Mouse (Mus musculus) midbrain, postnatal 0 days (tissue): ENCODE data around the gene Vmn1r233. TPM values are rescaled to one million over a fixed set of nuclear protein-coding genes. Genes with fewer than 3 reads are reported as not detected.

Experiments used
- ATAC-seq: fragments of 200-750 bp; cut with Nextera tagmentation; 2 replicates; pipeline ENCODE4 v1.8.0; 2017; ENCODE audit warnings: moderate number of reproducible peaks, mild to moderate bottlenecking, moderate TSS enrichment, moderate library complexity; ENCODE audit not compliant: low FRiP score
- DNase-seq: peaks from one replicate; pipeline ENCODE4 v3.0.0-alpha.2; 2015; ENCODE audit warnings: low spot score
- H3K27ac ChIP-seq: fragments of 300-500 bp; sonication (generic); 2 replicates; pipeline ENCODE4 v1.5.1; 2014; ENCODE audit warnings: low read depth, mild to moderate bottlenecking, low read length, mixed read lengths
- H3K27me3 ChIP-seq: fragments of 300-500 bp; sonication (generic); 2 replicates; pipeline ENCODE4 v1.6.1; 2014; ENCODE audit warnings: low read length, control low read depth, mixed read lengths; ENCODE audit not compliant: insufficient read depth
- H3K36me3 ChIP-seq: fragments of 300-500 bp; sonication (generic); 2 replicates; pipeline ENCODE4 v1.6.1; 2014; ENCODE audit warnings: low read length, control low read depth, mixed read lengths; ENCODE audit not compliant: insufficient read depth
- H3K4me1 ChIP-seq: fragments of 300-500 bp; sonication (generic); 2 replicates; pipeline ENCODE4 v1.6.1; 2014; ENCODE audit warnings: mild to moderate bottlenecking, control low read depth, antibody characterized with exemption, low read length, mixed read lengths; ENCODE audit not compliant: insufficient read depth
- H3K4me2 ChIP-seq: fragments of 300-500 bp; sonication (generic); 2 replicates; pipeline ENCODE4 v1.6.1; 2014; ENCODE audit warnings: low read depth, mild to moderate bottlenecking, low read length, mixed read lengths; ENCODE audit not compliant: poor library complexity, severe bottlenecking
- H3K4me3 ChIP-seq: fragments of 300-500 bp; sonication (generic); 2 replicates; pipeline ENCODE4 v1.5.1; 2014; ENCODE audit warnings: low read depth, mild to moderate bottlenecking, low read length, moderate library complexity
- H3K9ac ChIP-seq: fragments of 300-500 bp; sonication (generic); replicated peaks from 2 replicates; pipeline ENCODE4 v1.6.1; 2014; ENCODE audit warnings: mild to moderate bottlenecking, low read length, moderate library complexity, mixed read lengths; ENCODE audit not compliant: poor library complexity, severe bottlenecking
- H3K9me3 ChIP-seq: fragments of 300-500 bp; sonication (generic); 2 replicates; pipeline ENCODE4 v1.6.1; 2016; ENCODE audit warnings: low read length, control low read depth
- CTCF ChIP-seq: IDR thresholded peaks from 2 replicates; pipeline ENCODE4 v1.5.1; 2016; ENCODE audit warnings: antibody characterized with exemption, mild to moderate bottlenecking
- WGBS: fragments of 180-500 bp; shearing (Covaris S2); extraction: QIAGEN DNeasy Blood & Tissue Kit; methylation state at CpG from one replicate; pipeline ENCODE4 v1.1.7; 2014; 5-methylcytosine and 5-hydroxymethylcytosine counted together
- polyA plus RNA-seq: library from polyadenylated mRNA; unstranded; fragments of >200 nt; fragmentation: Nextera tagmentation; extraction: Ambion mirVana; gene quantifications from 2 replicates; pipeline ENCODE4 v1.2.1, GENCODE M21; 2015
- total RNA-seq: library from RNA; depleted of rRNA; stranded (reverse); fragments of >200 nt; gene quantifications from 2 replicates; pipeline ENCODE4 v1.2.3, GENCODE M21; 2014

Vmn1r233 gene
- total and polyA plus RNA-seq, 2 experiments from 2014 or later, result not detected

DNA sequence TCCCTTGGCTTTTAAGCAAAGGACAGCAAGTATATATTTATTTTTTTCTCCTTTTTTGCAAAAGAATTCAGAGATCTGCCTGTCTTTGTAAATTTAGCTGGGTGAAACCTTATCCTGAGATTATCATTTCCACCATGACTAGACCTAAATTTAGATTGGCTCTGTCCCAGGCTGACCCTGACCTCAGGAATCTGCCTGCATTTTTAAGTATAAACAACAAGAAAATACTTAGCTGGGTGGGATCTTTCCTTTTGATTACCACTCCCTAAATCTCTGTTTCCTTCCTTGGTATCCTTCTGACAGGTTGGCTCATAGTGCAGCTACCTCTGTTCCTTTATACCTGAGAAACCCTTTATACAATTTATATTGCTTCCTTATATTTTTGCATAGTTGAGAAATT, 29.6 kb downstream of the Vmn1r233 start:
- Histone ChIP-seq H3K9ac (no peak overlapping the region), H3K27ac (no peak overlapping the region), H3K4me1 (no peaks in the 10 kb centered on the region), H3K27me3 (no peaks in the 10 kb centered on the region), H3K36me3 (peaks cover 55% of the 10 kb centered on the region), H3K9me3 (no peaks in the 10 kb centered on the region), H3K4me2 (no peak overlapping the region), H3K4me3 (no peak overlapping the region)
- TF ChIP-seq CTCF, result no peak
- no peak for DNase-seq
- no peak for ATAC-seq

DNA sequence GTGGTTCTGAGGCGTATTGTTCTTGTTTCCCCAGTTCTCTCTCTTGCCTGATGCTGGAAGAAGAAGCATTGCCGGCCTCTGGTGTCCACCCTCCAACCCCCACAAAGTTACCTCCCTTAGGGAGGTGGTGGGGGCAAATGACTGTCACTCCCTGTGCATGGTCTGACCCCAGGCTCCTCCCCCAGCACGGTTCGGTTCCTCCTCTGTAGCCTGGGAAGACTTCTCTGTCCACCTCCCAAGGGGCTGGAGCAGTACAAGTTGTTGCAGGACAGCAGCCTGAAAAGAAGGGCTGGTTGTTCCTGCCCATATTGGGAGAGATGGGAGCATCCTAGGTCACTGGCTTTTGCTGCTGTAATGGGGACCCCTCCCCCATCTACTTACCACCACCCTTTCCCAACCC, 30.8 kb downstream of the Vmn1r233 start:
- Histone ChIP-seq H3K9me3 (no peaks in the 10 kb centered on the region), H3K4me2 (no peak overlapping the region), H3K36me3 (peaks cover 68% of the 10 kb centered on the region), H3K27me3 (no peaks in the 10 kb centered on the region), H3K9ac (no peak overlapping the region), H3K4me1 (no peaks in the 10 kb centered on the region), H3K27ac (no peak overlapping the region), H3K4me3 (no peak overlapping the region)
- no peak for TF ChIP-seq CTCF
- no peak for DNase-seq
- WGBS, result 95% methylated on average over 4 of the region's 4 CpGs
- no peak for ATAC-seq

DNA sequence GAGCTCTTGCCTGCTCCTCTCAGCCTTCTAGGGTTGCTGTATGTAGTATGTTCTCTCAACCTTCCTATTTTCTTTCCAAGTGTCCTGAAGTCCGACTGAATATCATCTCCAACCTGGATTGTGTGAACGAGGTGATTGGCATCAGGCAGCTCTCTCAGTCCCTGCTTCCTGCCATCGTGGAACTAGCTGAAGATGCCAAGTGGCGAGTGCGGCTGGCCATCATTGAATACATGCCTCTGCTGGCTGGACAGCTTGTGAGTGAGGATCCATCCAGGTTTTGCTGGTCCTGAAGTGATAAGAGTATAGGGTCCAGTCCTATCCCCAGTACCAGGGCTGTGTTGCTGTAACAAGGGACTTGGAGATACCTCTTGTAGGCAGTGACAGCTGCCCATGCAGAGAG, 35.9 kb downstream of the Vmn1r233 start:
- DNase-seq, result no peak
- Histone ChIP-seq H3K4me3 (no peak overlapping the region), H3K36me3 (peaks cover 88% of the 10 kb centered on the region), H3K9me3 (no peaks in the 10 kb centered on the region), H3K4me2 (no peak overlapping the region), H3K27ac (no peak overlapping the region), H3K9ac (no peak overlapping the region), H3K27me3 (no peaks in the 10 kb centered on the region), H3K4me1 (no peaks in the 10 kb centered on the region)
- TF ChIP-seq CTCF, result no peak
- ATAC-seq, result no peak
- WGBS, result 97% methylated on average over 5 of the region's 5 CpGs

DNA sequence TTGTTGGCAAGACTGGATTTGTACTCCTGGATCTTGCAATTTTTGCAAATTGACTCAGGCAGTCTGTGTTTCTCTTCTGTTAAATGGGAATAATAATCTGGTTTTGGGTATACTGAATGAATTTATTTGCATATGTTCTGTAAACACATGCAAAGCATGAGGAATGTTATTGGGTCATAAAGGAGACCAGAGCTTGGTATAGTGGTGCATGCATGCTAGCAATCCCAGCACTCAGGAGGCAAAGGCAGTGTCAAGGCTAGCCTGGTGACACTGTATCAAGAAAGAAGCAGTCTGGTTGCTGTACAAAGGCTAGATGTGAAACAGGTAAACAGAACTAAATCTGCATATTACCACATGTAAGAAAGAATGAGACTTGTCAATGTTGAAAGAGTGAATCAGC, 49.6 kb downstream of the Vmn1r233 start:
- Histone ChIP-seq H3K36me3 (no peaks in the 10 kb centered on the region; the same call in 1 of the 2 replicates), H3K9me3 (no peaks in the 10 kb centered on the region), H3K4me3 (peak overlapping the region; percentile 80), H3K4me2 (peak overlapping the region; percentile 63), H3K27ac (no peak overlapping the region), H3K4me1 (peaks cover 8% of the 10 kb centered on the region; the same call in 1 of the 2 replicates), H3K9ac (peak overlapping the region; percentile 89), H3K27me3 (no peaks in the 10 kb centered on the region)
- ATAC-seq, result no peak
- DNase-seq, result no peak
- TF ChIP-seq CTCF, result no peak

DNA sequence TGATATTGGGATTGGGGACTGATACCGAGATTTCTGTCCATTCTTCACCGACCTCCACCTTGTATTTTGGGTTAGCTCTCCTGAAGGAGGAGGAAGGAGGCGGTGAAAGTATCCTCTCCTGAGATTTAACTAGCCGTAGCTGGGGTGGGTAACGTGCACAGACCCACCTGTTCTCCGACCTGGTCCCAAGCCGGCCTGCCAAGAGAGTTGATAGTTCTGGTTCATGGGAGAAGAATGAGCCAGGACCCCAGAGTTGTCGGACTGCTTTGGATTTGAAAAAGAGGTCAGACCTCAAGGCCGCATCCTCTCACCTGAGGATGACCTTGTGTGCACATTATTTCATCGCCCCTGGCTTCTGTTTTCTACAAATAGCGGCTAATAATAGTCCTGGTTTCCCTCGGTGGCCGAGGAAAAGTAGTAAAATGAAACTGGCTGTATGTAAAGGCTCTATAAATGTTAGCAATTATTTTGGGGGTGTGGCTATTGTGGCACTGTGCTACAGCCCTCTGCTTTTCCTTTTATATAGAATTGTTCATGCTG, 50.2 kb downstream of the Vmn1r233 start:
- under 1% methylated on average over 13 of the region's 13 CpGs for WGBS
- Histone ChIP-seq H3K36me3 (no peaks in the 10 kb centered on the region), H3K27me3 (no peaks in the 10 kb centered on the region), H3K4me1 (peaks cover 8% of the 10 kb centered on the region; the same call in 1 of the 2 replicates), H3K4me3 (peak overlapping the region; percentile 80), H3K9ac (peak overlapping the region; percentile 89), H3K4me2 (peak overlapping the region; percentile 63), H3K9me3 (no peaks in the 10 kb centered on the region), H3K27ac (peak overlapping the region; percentile 98)
- peak; percentile 1 for DNase-seq
- no peak for ATAC-seq
- TF ChIP-seq CTCF, result no peak

DNA sequence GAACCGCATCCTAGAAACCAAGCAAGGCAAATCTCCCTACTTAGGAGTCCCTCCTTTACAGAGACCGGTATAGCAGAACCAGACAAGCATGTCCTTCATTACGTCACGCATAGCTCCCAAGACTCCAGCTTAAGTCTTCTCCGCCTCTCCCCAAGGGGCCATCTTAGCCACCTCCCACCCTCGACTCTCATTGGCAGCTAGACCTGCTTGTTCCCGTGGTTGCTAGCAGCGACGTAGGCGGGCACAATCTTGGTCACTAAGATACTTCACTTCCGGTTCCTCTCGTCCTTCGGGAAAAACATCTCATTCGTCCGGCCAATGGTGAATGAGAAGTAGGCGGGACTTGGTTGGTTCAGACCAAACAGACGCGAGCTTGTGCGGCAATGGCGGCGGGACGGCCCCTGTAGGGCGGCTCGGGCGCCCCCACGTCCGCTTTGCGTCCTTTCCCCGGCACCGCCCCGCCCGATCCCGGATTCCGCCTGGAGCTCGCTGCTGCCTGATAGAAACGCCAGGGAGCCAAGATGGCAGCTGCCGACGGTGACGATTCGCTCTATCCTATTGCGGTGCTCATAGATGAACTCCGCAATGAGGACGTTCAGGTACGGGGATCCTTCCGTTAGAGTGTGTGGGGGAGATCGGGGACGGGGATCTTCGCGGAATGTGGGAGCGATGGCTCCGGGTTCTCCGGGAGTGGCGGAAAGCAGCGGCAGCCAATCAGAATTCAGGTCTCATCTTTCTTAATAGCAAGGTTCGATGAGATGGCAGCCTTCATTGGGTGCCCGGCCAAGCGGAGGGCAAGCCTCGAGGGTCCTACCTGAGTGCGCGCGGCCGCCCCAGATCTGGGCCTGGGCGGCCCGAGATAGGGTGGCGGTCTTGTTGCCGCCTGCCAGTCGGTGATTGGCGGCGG, 51.0 kb downstream of the Vmn1r233 start, which contains the start of gene Ppp2r1a:
Gene Ppp2r1a (plus strand): TSS at position 327 of the 907 bp plus-strand sequence.
- WGBS, result under 1% methylated on average over 67 of the region's 69 CpGs
- Histone ChIP-seq H3K4me1 (peaks cover 8% of the 10 kb centered on the region; the same call in 1 of the 2 replicates), H3K27ac (peak within 1 kb of the TSS; percentile 98), H3K9ac (peak within 1 kb of the TSS; percentile 89), H3K36me3 (no peaks in the 10 kb centered on the region), H3K4me2 (peak within 1 kb of the TSS; percentile 63), H3K27me3 (no peaks in the 10 kb centered on the region), H3K9me3 (no peaks in the 10 kb centered on the region), H3K4me3 (peak within 1 kb of the TSS; percentile 80)
- peak; percentile 28; the same call in 1 of the 2 replicates for TF ChIP-seq CTCF
- ATAC-seq, result peak; percentile 99
- peak; percentile 100 for DNase-seq
